Comparison of ENCODE assay signal across 12 mouse cellular contexts in the genomic region with DNA sequence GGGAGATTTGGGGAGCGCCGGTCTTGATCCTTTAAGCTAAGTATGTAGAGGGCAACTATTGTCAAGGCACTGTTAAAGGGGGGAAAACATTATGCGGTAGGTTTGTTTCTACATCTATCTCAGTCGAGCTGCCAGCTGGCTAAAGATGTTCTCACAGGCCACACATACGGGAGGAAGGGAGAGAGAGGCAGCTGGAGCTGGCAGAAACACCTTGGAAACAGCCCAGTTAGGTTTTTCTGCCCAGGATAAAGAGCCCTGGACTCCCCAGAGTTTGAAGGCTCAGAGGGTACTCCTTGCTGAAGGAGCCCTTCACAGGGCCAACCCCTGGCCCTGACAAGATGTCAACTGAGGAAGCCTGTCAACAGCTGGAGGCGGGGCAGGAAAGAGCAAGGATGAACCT.
"Had no signal": no experiment of that assay in that cellular context is flagged by ENCODE, and none has a peak within 500 bp of the region (broad histone marks: within the 10 kb centered on the region; RNA-seq: fewer than 3 reads in every experiment).

No protein-coding gene starts in this region.

- H3K27ac ChIP-seq: kidney, embryonic 15.5 days; limb, embryonic 13.5 days; liver, embryonic 14.5 days; midbrain, embryonic 13.5 days; neural tube, embryonic 15.5 days had no signal

- ATAC-seq: midbrain, embryonic 13.5 days had no signal

- H3K9ac ChIP-seq: kidney, embryonic 15.5 days; limb, embryonic 13.5 days; liver, embryonic 14.5 days; midbrain, embryonic 13.5 days; neural tube, embryonic 15.5 days had no signal

- H3K27me3 ChIP-seq: kidney, embryonic 15.5 days; limb, embryonic 13.5 days; midbrain, embryonic 13.5 days; neural tube, embryonic 15.5 days had no signal

- H3K9me3 ChIP-seq: kidney, embryonic 15.5 days; limb, embryonic 13.5 days; midbrain, embryonic 13.5 days; neural tube, embryonic 15.5 days had no signal

- H3K4me1 ChIP-seq: limb, embryonic 13.5 days; neural tube, embryonic 15.5 days had no signal

- H3K4me3 ChIP-seq: kidney, embryonic 15.5 days; limb, embryonic 13.5 days; midbrain, embryonic 13.5 days; myocyte; neural tube, embryonic 15.5 days had no signal

- H3K36me3 ChIP-seq: kidney, embryonic 15.5 days; limb, embryonic 13.5 days; midbrain, embryonic 13.5 days; neural tube, embryonic 15.5 days had no signal

- H3K4me2 ChIP-seq: kidney, embryonic 15.5 days; limb, embryonic 13.5 days; midbrain, embryonic 13.5 days; neural tube, embryonic 15.5 days had no signal

- DNase-seq: layer of hippocampus, adult 9-11 months; layer of hippocampus, postnatal 36 days; lung, adult 18-20 months; right cerebral cortex, adult 18-20 months; right cerebral cortex, postnatal 25 days; thymus, postnatal 36 days had no signal
